Mouse (Mus musculus): Measurements from ENCODE around the gene Olfr1357. TPM values are rescaled to one million over a fixed set of nuclear protein-coding genes. Genes with fewer than 3 reads are reported as not detected.

Gene Olfr1357
- polyA plus RNA-seq, 1 experiment from 2014 or later = not detected

DNA sequence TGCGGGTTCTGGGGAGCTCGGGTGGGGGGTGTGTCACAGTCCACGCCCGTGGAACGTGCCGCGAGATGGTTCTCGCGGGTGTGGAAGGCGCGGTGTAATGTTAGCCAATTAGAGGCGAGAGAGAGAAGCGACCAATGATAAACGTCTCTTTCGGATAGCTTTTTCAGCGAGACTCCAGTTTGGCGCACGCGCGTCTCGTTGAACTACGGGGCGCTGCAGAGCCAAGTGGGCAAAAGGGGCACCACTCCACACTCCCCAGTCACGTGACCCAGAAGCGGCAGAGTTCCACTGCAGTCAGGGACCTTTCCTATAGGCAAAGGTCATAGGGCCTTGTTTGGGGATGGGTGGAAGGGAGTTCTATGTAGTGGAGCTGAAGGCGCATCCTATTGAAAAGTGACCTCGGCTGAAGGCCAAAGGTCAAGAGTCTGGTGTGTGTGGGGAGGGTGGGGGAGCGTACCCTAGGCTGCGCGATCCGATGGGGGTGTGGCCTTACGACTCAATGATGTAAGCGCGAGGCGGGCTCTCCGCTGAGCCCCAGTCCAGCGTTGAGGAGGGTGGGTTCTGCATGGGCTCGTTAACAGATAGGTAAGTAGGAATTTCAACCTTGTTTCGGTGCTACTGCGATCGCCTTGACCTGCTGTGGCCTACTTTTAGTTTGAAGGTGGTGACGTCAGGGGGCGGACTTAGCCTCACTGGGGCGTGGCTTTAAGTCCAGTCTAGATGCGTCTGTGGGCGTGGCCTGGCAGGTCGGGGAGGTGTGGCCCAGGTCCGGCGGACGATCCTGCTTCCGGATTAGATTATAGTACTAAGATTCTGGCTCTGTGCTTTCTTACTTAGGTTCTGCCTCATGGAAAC, 43.4 kb downstream of the Olfr1357 start, which contains the start of gene Ilvbl:
Ilvbl (plus strand) TSS at position 97 of the 855 bp plus-strand sequence.
- peak; percentile 99 for DNase-seq (ENCODE audit: low spot score, missing footprints)

DNA sequence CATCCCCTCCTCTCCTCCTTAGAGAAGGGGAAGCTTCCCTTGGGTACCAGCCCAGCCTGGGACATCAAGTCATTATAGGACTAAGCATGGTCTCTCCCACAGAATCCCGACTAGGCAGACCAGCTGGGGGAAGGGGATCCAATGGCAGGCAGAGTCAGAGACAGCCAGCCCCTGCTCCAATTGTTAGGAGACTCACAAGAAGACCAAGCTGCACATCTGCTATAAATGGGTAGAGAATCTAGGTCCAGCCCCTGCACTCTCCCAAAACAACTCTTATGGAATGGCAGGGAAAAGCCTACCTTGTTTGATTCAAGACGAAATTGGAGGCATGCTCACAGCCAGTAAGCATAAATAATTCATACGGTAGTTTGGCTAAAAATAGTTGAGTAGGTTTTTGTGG, 44.6 kb downstream of the Olfr1357 start:
- no peak overlapping the region for H3K27ac ChIP-seq (ENCODE audit: low read depth, low read length)

More for the DNA sequence above, 43.4 kb downstream of the Olfr1357 start, which contains the start of gene Ilvbl:
- ATAC-seq (ENCODE audit: low FRiP score) = peak; percentile 92
- Histone ChIP-seq H3K36me3 (ENCODE audit: control insufficient read depth, insufficient read depth, low read length) (0 out of 2 replicates have a peak, but pooled peaks cover 4% of the 10 kb centered on the region), H3K9me3 (ENCODE audit: control insufficient read depth, low read length) (no peaks in the 10 kb centered on the region), H3K27ac (ENCODE audit: low read depth, low read length) (peak within 1 kb of the TSS; percentile 20; the same call in 1 of the 2 replicates), H3K4me1 (ENCODE audit: control insufficient read depth, insufficient read depth, low read length) (peaks cover 2% of the 10 kb centered on the region), H3K4me2 (peak within 1 kb of the TSS; percentile 49), H3K9ac (ENCODE audit: low read length) (peak within 1 kb of the TSS; percentile 62), H3K27me3 (ENCODE audit: control insufficient read depth, insufficient read depth, low read length) (no peaks in the 10 kb centered on the region), H3K4me3 (ENCODE audit: low read depth, low read length) (peak within 1 kb of the TSS; percentile 66)
- WGBS = under 1% methylated on average over 51 of the region's 51 CpGs

DNA sequence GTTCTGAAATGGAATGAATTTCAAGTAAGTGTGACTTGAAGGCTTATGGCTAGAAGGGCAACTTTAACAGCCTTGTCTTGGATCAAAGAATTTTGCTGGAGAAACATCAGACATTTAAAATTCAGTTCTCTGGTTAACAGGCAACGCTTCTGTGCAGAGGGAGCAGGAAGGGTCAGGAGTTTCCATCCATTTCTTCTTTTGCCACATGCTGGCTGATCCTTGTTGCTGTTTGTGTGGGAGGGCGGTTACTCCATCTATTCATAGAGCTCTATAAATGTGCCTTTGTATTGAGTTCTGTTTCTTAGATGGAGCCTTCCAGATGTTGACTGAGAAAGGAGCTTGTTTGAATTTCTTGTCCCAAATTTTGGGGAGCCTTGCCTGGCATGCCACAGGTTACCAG, 47.0 kb downstream of the Olfr1357 start:
- Histone ChIP-seq H3K9me3 (ENCODE audit: control insufficient read depth, low read length) (no peaks in the 10 kb centered on the region), H3K9ac (ENCODE audit: low read length) (no peak overlapping the region), H3K27me3 (ENCODE audit: control insufficient read depth, insufficient read depth, low read length) (no peaks in the 10 kb centered on the region), H3K27ac (ENCODE audit: low read depth, low read length) (no peak overlapping the region), H3K4me2 (no peak overlapping the region), H3K4me3 (ENCODE audit: low read depth, low read length) (no peak overlapping the region), H3K36me3 (ENCODE audit: control insufficient read depth, insufficient read depth, low read length) (no peaks in the 10 kb centered on the region), H3K4me1 (ENCODE audit: control insufficient read depth, insufficient read depth, low read length) (peaks cover 2% of the 10 kb centered on the region)
- no peak for ATAC-seq (ENCODE audit: low FRiP score)
- DNase-seq (ENCODE audit: low spot score, missing footprints) = no peak
- WGBS = 80% methylated on average over 2 of the region's 2 CpGs

More for the DNA sequence above, 44.6 kb downstream of the Olfr1357 start:
- DNase-seq (ENCODE audit: low spot score, missing footprints) = no peak
- WGBS = 72% methylated on average over 3 of the region's 3 CpGs
- H3K4me2 ChIP-seq = no peak overlapping the region
- H3K9ac ChIP-seq (ENCODE audit: low read length) = no peak overlapping the region
- 0 out of 2 replicates have a peak, but pooled peaks cover 3% of the 10 kb centered on the region for H3K36me3 ChIP-seq (ENCODE audit: control insufficient read depth, insufficient read depth, low read length)
- ATAC-seq (ENCODE audit: low FRiP score) = no peak
- no peak overlapping the region for H3K4me3 ChIP-seq (ENCODE audit: low read depth, low read length)
- no peaks in the 10 kb centered on the region for H3K9me3 ChIP-seq (ENCODE audit: control insufficient read depth, low read length)
- peaks cover 2% of the 10 kb centered on the region for H3K4me1 ChIP-seq (ENCODE audit: control insufficient read depth, insufficient read depth, low read length)
- no peaks in the 10 kb centered on the region for H3K27me3 ChIP-seq (ENCODE audit: control insufficient read depth, insufficient read depth, low read length)

DNA sequence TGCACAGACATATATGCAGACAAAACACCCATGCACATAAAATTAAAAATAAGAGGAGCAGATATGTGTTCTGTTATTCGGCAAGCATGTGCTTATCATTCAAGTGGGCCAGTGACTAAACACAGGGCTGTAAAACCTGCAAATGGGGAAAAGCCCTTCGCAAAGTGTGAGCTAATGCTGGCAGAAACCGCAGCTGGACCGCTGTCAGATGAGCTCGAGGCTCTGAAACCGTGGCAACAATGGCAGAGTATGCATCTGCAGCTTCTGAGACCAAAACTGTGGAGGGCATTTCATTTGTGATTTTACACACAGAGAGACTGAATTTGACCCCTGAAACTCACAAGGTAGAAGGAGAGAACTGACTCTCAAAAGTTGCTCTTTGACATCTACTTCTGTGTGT, 47.5 kb downstream of the Olfr1357 start:
- DNase-seq (ENCODE audit: low spot score, missing footprints) = no peak
- no peaks in the 10 kb centered on the region for H3K36me3 ChIP-seq (ENCODE audit: control insufficient read depth, insufficient read depth, low read length)
- ATAC-seq (ENCODE audit: low FRiP score) = no peak
- H3K4me2 ChIP-seq = no peak overlapping the region
- no peaks in the 10 kb centered on the region for H3K9me3 ChIP-seq (ENCODE audit: control insufficient read depth, low read length)
- H3K27ac ChIP-seq (ENCODE audit: low read depth, low read length) = no peak overlapping the region
- no peak overlapping the region for H3K4me3 ChIP-seq (ENCODE audit: low read depth, low read length)
- WGBS = 81% methylated on average over 6 of the region's 6 CpGs
- H3K27me3 ChIP-seq (ENCODE audit: control insufficient read depth, insufficient read depth, low read length) = no peaks in the 10 kb centered on the region
- peaks cover 2% of the 10 kb centered on the region for H3K4me1 ChIP-seq (ENCODE audit: control insufficient read depth, insufficient read depth, low read length)
- no peak overlapping the region for H3K9ac ChIP-seq (ENCODE audit: low read length)

DNA sequence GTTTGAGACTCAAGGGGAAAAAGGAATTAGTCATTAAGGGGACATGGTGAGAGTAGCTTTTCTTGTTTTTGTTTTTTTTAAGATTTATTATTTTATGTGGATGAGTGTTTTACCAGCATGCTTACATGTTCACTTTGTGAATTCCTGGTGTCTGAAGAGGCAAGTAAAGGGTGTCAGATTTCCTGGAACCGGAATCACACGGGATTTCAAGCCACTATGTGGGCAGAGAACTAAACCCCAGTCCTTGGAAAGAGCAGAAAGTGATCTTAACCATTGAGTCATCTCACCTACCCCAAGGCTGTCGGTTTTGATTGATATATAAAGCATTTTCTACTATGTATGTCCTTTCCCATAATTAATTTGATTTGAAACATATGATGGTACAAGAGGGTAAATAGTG, 48.2 kb downstream of the Olfr1357 start:
- DNase-seq (ENCODE audit: low spot score, missing footprints) = no peak
- H3K36me3 ChIP-seq (ENCODE audit: control insufficient read depth, insufficient read depth, low read length) = no peaks in the 10 kb centered on the region
- H3K9ac ChIP-seq (ENCODE audit: low read length) = no peak overlapping the region
- H3K4me1 ChIP-seq (ENCODE audit: control insufficient read depth, insufficient read depth, low read length) = no peaks in the 10 kb centered on the region; the same call in 1 of the 2 replicates
- ATAC-seq (ENCODE audit: low FRiP score) = no peak
- no peak overlapping the region for H3K27ac ChIP-seq (ENCODE audit: low read depth, low read length)
- H3K9me3 ChIP-seq (ENCODE audit: control insufficient read depth, low read length) = no peaks in the 10 kb centered on the region
- no peaks in the 10 kb centered on the region for H3K27me3 ChIP-seq (ENCODE audit: control insufficient read depth, insufficient read depth, low read length)
- 68% methylated on average over 3 of the region's 3 CpGs for WGBS
- H3K4me2 ChIP-seq = no peak overlapping the region
- no peak overlapping the region for H3K4me3 ChIP-seq (ENCODE audit: low read depth, low read length)

DNA sequence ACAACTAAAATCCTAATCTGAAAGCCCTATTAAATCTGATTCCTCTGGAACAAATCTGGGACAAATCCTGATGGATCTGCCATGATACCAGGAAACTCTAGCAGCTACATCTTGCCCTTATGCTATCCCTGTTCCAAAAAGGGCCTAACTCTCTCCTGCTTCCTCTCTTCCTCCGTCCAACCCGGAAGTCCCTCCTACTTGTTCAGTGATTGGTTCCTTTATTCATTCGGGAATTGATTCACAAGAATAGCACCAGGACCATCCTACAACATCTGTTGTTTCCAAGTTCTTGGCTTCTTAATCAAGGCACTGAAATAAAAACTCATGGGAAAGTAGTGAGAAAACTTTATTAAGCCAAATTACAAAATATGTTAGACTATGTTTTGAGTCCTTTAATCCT, 48.7 kb downstream of the Olfr1357 start:
- no peak overlapping the region for H3K4me3 ChIP-seq (ENCODE audit: low read depth, low read length)
- H3K36me3 ChIP-seq (ENCODE audit: control insufficient read depth, insufficient read depth, low read length) = no peaks in the 10 kb centered on the region
- H3K4me1 ChIP-seq (ENCODE audit: control insufficient read depth, insufficient read depth, low read length) = no peaks in the 10 kb centered on the region; the same call in 1 of the 2 replicates
- H3K27me3 ChIP-seq (ENCODE audit: control insufficient read depth, insufficient read depth, low read length) = no peaks in the 10 kb centered on the region
- no peaks in the 10 kb centered on the region for H3K9me3 ChIP-seq (ENCODE audit: control insufficient read depth, low read length)
- no peak overlapping the region for H3K9ac ChIP-seq (ENCODE audit: low read length)
- 81% methylated on average over 3 of the region's 3 CpGs for WGBS
- ATAC-seq (ENCODE audit: low FRiP score) (no peak), DNase-seq (ENCODE audit: low spot score, missing footprints) (no peak)
- H3K4me2 ChIP-seq = no peak overlapping the region
- no peak overlapping the region for H3K27ac ChIP-seq (ENCODE audit: low read depth, low read length)

DNA sequence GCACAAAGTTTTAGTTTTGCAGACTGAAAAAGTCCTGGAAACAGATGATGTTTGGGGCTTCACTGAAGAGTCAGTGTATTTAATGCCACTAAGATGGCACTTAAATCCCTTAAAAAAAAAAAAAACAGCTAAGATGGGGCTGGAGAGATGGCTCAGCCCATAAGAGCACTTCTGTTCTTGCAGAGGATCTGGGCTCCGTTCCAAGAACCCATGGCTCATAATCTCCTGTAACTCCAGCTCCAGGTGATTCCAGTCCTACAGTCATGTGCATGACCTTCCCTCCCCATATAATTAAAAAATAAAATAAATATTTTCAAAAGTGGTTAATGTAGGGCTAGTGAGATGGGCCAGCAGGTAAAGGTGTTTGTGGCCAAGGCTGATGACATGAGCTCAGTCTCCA, 52.8 kb downstream of the Olfr1357 start:
- Histone ChIP-seq H3K4me1 (ENCODE audit: control insufficient read depth, insufficient read depth, low read length) (no peaks in the 10 kb centered on the region), H3K36me3 (ENCODE audit: control insufficient read depth, insufficient read depth, low read length) (no peaks in the 10 kb centered on the region), H3K9me3 (ENCODE audit: control insufficient read depth, low read length) (no peaks in the 10 kb centered on the region), H3K27me3 (ENCODE audit: control insufficient read depth, insufficient read depth, low read length) (no peaks in the 10 kb centered on the region), H3K4me2 (no peak overlapping the region), H3K9ac (ENCODE audit: low read length) (no peak overlapping the region), H3K4me3 (ENCODE audit: low read depth, low read length) (no peak overlapping the region), H3K27ac (ENCODE audit: low read depth, low read length) (no peak overlapping the region)
- 79% methylated on average over 1 of the region's 1 CpGs for WGBS
- DNase-seq (ENCODE audit: low spot score, missing footprints) = no peak
- no peak for ATAC-seq (ENCODE audit: low FRiP score)

Other genes with a start within 250 kb of the Olfr1357 start
- gene Rrp1, start 205.0 kb downstream of the Olfr1357 start, polyA plus RNA-seq (2014; fragmentation: Nextera tagmentation; extraction: Ambion mirVana) = 223 and 244 TPM in 2 replicates
- 109 and 115 TPM in 2 replicates for gene Cstb, start 192.4 kb downstream of the Olfr1357 start, polyA plus RNA-seq (2014; fragmentation: Nextera tagmentation; extraction: Ambion mirVana)
- 6.2 and 6.4 TPM in 2 replicates for gene Pdxk, start 153.1 kb downstream of the Olfr1357 start, polyA plus RNA-seq (2014; fragmentation: Nextera tagmentation; extraction: Ambion mirVana)
- not detected in 2 replicates for gene Olfr1358, start 100.6 kb downstream of the Olfr1357 start, polyA plus RNA-seq (2014; fragmentation: Nextera tagmentation; extraction: Ambion mirVana)
- 27.1 and 27.5 TPM in 2 replicates for gene Ilvbl, start 43.7 kb downstream of the Olfr1357 start, polyA plus RNA-seq (2014; fragmentation: Nextera tagmentation; extraction: Ambion mirVana)
- 9.3 and 9.4 TPM in 2 replicates for gene Syde1, start 26.1 kb downstream of the Olfr1357 start, polyA plus RNA-seq (2014; fragmentation: Nextera tagmentation; extraction: Ambion mirVana)
- gene Casp14, start 100.2 kb upstream of the Olfr1357 start, polyA plus RNA-seq (2014; fragmentation: Nextera tagmentation; extraction: Ambion mirVana) = not detected in 2 replicates
- 0.10 and 0.21 TPM in 2 replicates for gene Ccdc105, start 135.0 kb upstream of the Olfr1357 start, polyA plus RNA-seq (2014; fragmentation: Nextera tagmentation; extraction: Ambion mirVana)
- 1.1 TPM in 2 replicates for gene Slc1a6, start 162.4 kb upstream of the Olfr1357 start, polyA plus RNA-seq (2014; fragmentation: Nextera tagmentation; extraction: Ambion mirVana)
- gene Olfr1356, start 234.1 kb upstream of the Olfr1357 start, polyA plus RNA-seq (2014; fragmentation: Nextera tagmentation; extraction: Ambion mirVana) = not detected in 2 replicates